Mouse (Mus musculus): ENCODE data around the gene Eomes. TPM values are rescaled to one million over a fixed set of nuclear protein-coding genes. Genes with fewer than 3 reads are reported as not detected.
A peak's percentile ranks its signal among the peaks of the same experiment; 100 is the strongest.

Gene Eomes
- polyA plus RNA-seq, 1 experiment: not detected

GRCm38 (mm10) chr9:118506404-118507231, 28.6 kb downstream of the Eomes start:
- TF ChIP-seq CTCF (IDR thresholded peaks at IDR 0.05; ENCODE audit: extremely low read depth, insufficient read length, insufficient replicate concordance, low read depth, low read length) (no peak), POLR2A (IDR thresholded peaks at IDR 0.05; ENCODE audit: low read depth, low read length) (peak; percentile 30; the same call in 1 of the 2 replicates)
- WGBS: under 1% methylated on average over 57 of the region's 57 CpGs
- Histone ChIP-seq H3K27me3 (ENCODE audit: control insufficient read depth, insufficient read depth, low read length) (no peaks in the 10 kb centered on the region), H3K27ac (ENCODE audit: insufficient read depth, low read depth, low read length) (peak overlapping the region; percentile 57), H3K36me3 (ENCODE audit: control insufficient read depth, insufficient read depth, low read length) (peaks cover 5% of the 10 kb centered on the region; the same call in 1 of the 2 replicates), H3K4me3 (ENCODE audit: low read depth, low read length) (peak overlapping the region; percentile 89), H3K4me1 (ENCODE audit: control insufficient read depth, insufficient read depth, insufficient read length, low read length) (peaks cover 19% of the 10 kb centered on the region; the same call in 1 of the 2 replicates)

GRCm38 (mm10) chr9:118507552-118507951, 29.5 kb downstream of the Eomes start:
- H3K27ac ChIP-seq (ENCODE audit: insufficient read depth, low read depth, low read length): no peak overlapping the region; the same call in 1 of the 2 replicates
- H3K4me1 ChIP-seq (ENCODE audit: control insufficient read depth, insufficient read depth, insufficient read length, low read length): peaks cover 23% of the 10 kb centered on the region; the same call in 1 of the 2 replicates
- WGBS: 70% methylated on average over 6 of the region's 6 CpGs
- no peaks in the 10 kb centered on the region for H3K27me3 ChIP-seq (ENCODE audit: control insufficient read depth, insufficient read depth, low read length)
- TF ChIP-seq POLR2A (IDR thresholded peaks at IDR 0.05; ENCODE audit: low read depth, low read length): no peak
- peaks cover 8% of the 10 kb centered on the region; the same call in 1 of the 2 replicates for H3K36me3 ChIP-seq (ENCODE audit: control insufficient read depth, insufficient read depth, low read length)
- H3K4me3 ChIP-seq (ENCODE audit: low read depth, low read length): peak overlapping the region; percentile 89; the same call in 1 of the 2 replicates

GRCm38 (mm10) chr9:118508601-118509000, 30.6 kb downstream of the Eomes start:
- Histone ChIP-seq H3K27me3 (ENCODE audit: control insufficient read depth, insufficient read depth, low read length) (no peaks in the 10 kb centered on the region), H3K4me3 (ENCODE audit: low read depth, low read length) (no peak overlapping the region), H3K4me1 (ENCODE audit: control insufficient read depth, insufficient read depth, insufficient read length, low read length) (peaks cover 23% of the 10 kb centered on the region; the same call in 1 of the 2 replicates), H3K27ac (ENCODE audit: insufficient read depth, low read depth, low read length) (no peak overlapping the region), H3K36me3 (ENCODE audit: control insufficient read depth, insufficient read depth, low read length) (peaks cover 8% of the 10 kb centered on the region; the same call in 1 of the 2 replicates)
- TF ChIP-seq POLR2A (IDR thresholded peaks at IDR 0.05; ENCODE audit: low read depth, low read length) (no peak), CTCF (IDR thresholded peaks at IDR 0.05; ENCODE audit: extremely low read depth, insufficient read length, insufficient replicate concordance, low read depth, low read length) (no peak)
- 70% methylated on average over 7 of the region's 7 CpGs for WGBS

GRCm38 (mm10) chr9:118510941-118511690, 33.1 kb downstream of the Eomes start:
- Histone ChIP-seq H3K4me3 (ENCODE audit: low read depth, low read length) (no peak overlapping the region), H3K4me1 (ENCODE audit: control insufficient read depth, insufficient read depth, insufficient read length, low read length) (peaks cover 24% of the 10 kb centered on the region; the same call in 1 of the 2 replicates), H3K27ac (ENCODE audit: insufficient read depth, low read depth, low read length) (no peak overlapping the region), H3K27me3 (ENCODE audit: control insufficient read depth, insufficient read depth, low read length) (no peaks in the 10 kb centered on the region), H3K36me3 (ENCODE audit: control insufficient read depth, insufficient read depth, low read length) (peaks cover 15% of the 10 kb centered on the region)
- WGBS: 67% methylated on average over 15 of the region's 15 CpGs
- TF ChIP-seq POLR2A (IDR thresholded peaks at IDR 0.05; ENCODE audit: low read depth, low read length): no peak
- no peak for TF ChIP-seq CTCF (IDR thresholded peaks at IDR 0.05; ENCODE audit: extremely low read depth, insufficient read length, insufficient replicate concordance, low read depth, low read length)

- 14% methylated on average over 3 of the region's 3 CpGs for WGBS
- peak overlapping the region; percentile 75 for H3K27ac ChIP-seq (ENCODE audit: insufficient read depth, low read depth, low read length)
- H3K4me1 ChIP-seq (ENCODE audit: control insufficient read depth, insufficient read depth, insufficient read length, low read length): peaks cover 22% of the 10 kb centered on the region; the same call in 1 of the 2 replicates
- no peak for TF ChIP-seq POLR2A (IDR thresholded peaks at IDR 0.05; ENCODE audit: low read depth, low read length)
- TF ChIP-seq CTCF (IDR thresholded peaks at IDR 0.05; ENCODE audit: extremely low read depth, insufficient read length, insufficient replicate concordance, low read depth, low read length): no peak
- H3K27me3 ChIP-seq (ENCODE audit: control insufficient read depth, insufficient read depth, low read length): no peaks in the 10 kb centered on the region
- no peak overlapping the region for H3K4me3 ChIP-seq (ENCODE audit: low read depth, low read length)
- peaks cover 20% of the 10 kb centered on the region for H3K36me3 ChIP-seq (ENCODE audit: control insufficient read depth, insufficient read depth, low read length)
These were observed 34.7 kb downstream of the Eomes start for GRCm38 (mm10) chr9:118512681-118513233.

GRCm38 (mm10) chr9:118515476-118515875, 37.5 kb downstream of the Eomes start:
- no peak for TF ChIP-seq POLR2A (IDR thresholded peaks at IDR 0.05; ENCODE audit: low read depth, low read length)
- no peak for TF ChIP-seq CTCF (IDR thresholded peaks at IDR 0.05; ENCODE audit: extremely low read depth, insufficient read length, insufficient replicate concordance, low read depth, low read length)
- no peak overlapping the region for H3K4me3 ChIP-seq (ENCODE audit: low read depth, low read length)
- H3K27me3 ChIP-seq (ENCODE audit: control insufficient read depth, insufficient read depth, low read length): no peaks in the 10 kb centered on the region
- 82% methylated on average over 6 of the region's 6 CpGs for WGBS
- peaks cover 13% of the 10 kb centered on the region; the same call in 1 of the 2 replicates for H3K4me1 ChIP-seq (ENCODE audit: control insufficient read depth, insufficient read depth, insufficient read length, low read length)
- H3K36me3 ChIP-seq (ENCODE audit: control insufficient read depth, insufficient read depth, low read length): peaks cover 22% of the 10 kb centered on the region
- H3K27ac ChIP-seq (ENCODE audit: insufficient read depth, low read depth, low read length): no peak overlapping the region
